Mouse (Mus musculus) limb, embryonic 14.5 days (tissue): ENCODE measurements around the gene Ppm1b. TPM values are rescaled to one million over a fixed set of nuclear protein-coding genes. Genes with fewer than 3 reads are reported as not detected.

Source experiments
- ATAC-seq: fragments of 200-750 bp; cut with Nextera tagmentation; 2 replicates; pipeline ENCODE4 v1.8.0; 2017; ENCODE audit warnings: low read depth, moderate number of reproducible peaks, moderate TSS enrichment; ENCODE audit not compliant: low FRiP score
- DNase-seq: peaks from one replicate; pipeline ENCODE4 v3.0.0-alpha.2; 2015; ENCODE audit warnings: low spot score
- H3K27ac ChIP-seq: fragments of 300-500 bp; sonication (generic); replicated peaks from 2 replicates; pipeline ENCODE4 v1.5.1; 2014; ENCODE audit warnings: low read depth, mild to moderate bottlenecking, low read length, moderate library complexity, mixed read lengths
- H3K27me3 ChIP-seq: fragments of 300-500 bp; sonication (generic); 2 replicates; pipeline ENCODE4 v1.6.1; 2014; ENCODE audit warnings: low read length, mixed read lengths; ENCODE audit not compliant: control insufficient read depth, insufficient read depth
- H3K36me3 ChIP-seq: fragments of 300-500 bp; sonication (generic); 2 replicates; pipeline ENCODE4 v1.6.1; 2014; ENCODE audit warnings: mild to moderate bottlenecking, low read length, moderate library complexity, mixed read lengths; ENCODE audit not compliant: control insufficient read depth, insufficient read depth
- H3K4me1 ChIP-seq: fragments of 300-500 bp; sonication (generic); 2 replicates; pipeline ENCODE4 v1.6.1; 2014; ENCODE audit warnings: antibody characterized with exemption, low read length, mixed read lengths; ENCODE audit not compliant: control insufficient read depth, insufficient read depth
- H3K4me2 ChIP-seq: fragments of 300-500 bp; sonication (generic); replicated peaks from 2 replicates; pipeline ENCODE4 v1.6.1; 2014; ENCODE audit warnings: low read depth, mild to moderate bottlenecking, low read length, moderate library complexity; ENCODE audit not compliant: severe bottlenecking
- H3K4me3 ChIP-seq: fragments of 300-500 bp; sonication (generic); replicated peaks from 2 replicates; pipeline ENCODE4 v1.5.1; 2014; ENCODE audit warnings: low read length
- H3K9ac ChIP-seq: fragments of 300-500 bp; sonication (generic); 2 replicates; pipeline ENCODE4 v1.6.1; 2014; ENCODE audit warnings: mild to moderate bottlenecking, low read depth, low read length, moderate library complexity; ENCODE audit not compliant: severe bottlenecking
- H3K9me3 ChIP-seq: fragments of 300-500 bp; sonication (generic); 2 replicates; pipeline ENCODE4 v1.6.1; 2016; ENCODE audit warnings: low read length; ENCODE audit not compliant: control insufficient read depth
- POLR2A ChIP-seq: fragments of 200-500 bp; IDR thresholded peaks from 2 replicates; pipeline ENCODE4 v1.8.0; 2012; ENCODE audit warnings: inconsistent platforms, mild to moderate bottlenecking, moderate library complexity, borderline replicate concordance; ENCODE audit not compliant: insufficient read depth, insufficient read length; ENCODE audit errors: extremely low read depth
- WGBS: fragments of 180-500 bp; shearing (Covaris S2); extraction: QIAGEN DNeasy Blood & Tissue Kit; methylation state at CpG from one replicate; pipeline ENCODE4 v1.1.7; 2014; 5-methylcytosine and 5-hydroxymethylcytosine counted together
- polyA plus RNA-seq, 2 experiments: library from polyadenylated mRNA; depleted of rRNA in 1 of 2; stranded (reverse) in 1 of 2; unstranded in 1 of 2; fragments of >200 nt; fragmentation: Nextera tagmentation in 1 of 2; extraction: Ambion mirVana in 1 of 2; gene quantifications; 2 replicates each; pipeline versions ENCODE4 v1.2.1 to v1.2.3; 2012 to 2014

The Ppm1b gene
- polyA plus RNA-seq, 2 experiments = 59.9 to 69.3 TPM

- no peak overlapping the region for H3K4me3 ChIP-seq
- H3K27me3 ChIP-seq = no peaks in the 10 kb centered on the region
- no peaks in the 10 kb centered on the region for H3K4me1 ChIP-seq
- H3K9ac ChIP-seq = no peak overlapping the region
- peaks cover 40% of the 10 kb centered on the region for H3K36me3 ChIP-seq
- no peak overlapping the region for H3K27ac ChIP-seq
- 91% methylated on average over 7 of the region's 7 CpGs for WGBS
- ATAC-seq (no peak), DNase-seq (no peak)
- TF ChIP-seq POLR2A = no peak
- H3K4me2 ChIP-seq = no peak overlapping the region
- no peaks in the 10 kb centered on the region for H3K9me3 ChIP-seq
Observed at GRCm38 (mm10) chr17:85063560-85063959, 107.0 kb downstream of the Ppm1b start.

- Histone ChIP-seq H3K27me3 (no peaks in the 10 kb centered on the region), H3K9ac (no peak overlapping the region), H3K4me2 (no peak overlapping the region), H3K4me3 (no peak overlapping the region), H3K36me3 (peaks cover 63% of the 10 kb centered on the region), H3K4me1 (no peaks in the 10 kb centered on the region), H3K27ac (no peak overlapping the region), H3K9me3 (no peaks in the 10 kb centered on the region)
- no peak for DNase-seq
- ATAC-seq = no peak
- WGBS = 94% methylated on average over 7 of the region's 7 CpGs
- TF ChIP-seq POLR2A = no peak
Observed at GRCm38 (mm10) chr17:85067331-85067730, 110.8 kb downstream of the Ppm1b start.

- TF ChIP-seq POLR2A = no peak
- Histone ChIP-seq H3K36me3 (peaks cover 49% of the 10 kb centered on the region), H3K9me3 (no peaks in the 10 kb centered on the region), H3K27me3 (no peaks in the 10 kb centered on the region), H3K4me2 (no peak overlapping the region), H3K4me1 (no peaks in the 10 kb centered on the region), H3K9ac (no peak overlapping the region), H3K4me3 (no peak overlapping the region), H3K27ac (no peak overlapping the region)
- ATAC-seq = no peak
- 45% methylated on average over 6 of the region's 6 CpGs for WGBS
- DNase-seq = no peak
Observed at GRCm38 (mm10) chr17:85070658-85071057, 114.1 kb downstream of the Ppm1b start.

DNA sequence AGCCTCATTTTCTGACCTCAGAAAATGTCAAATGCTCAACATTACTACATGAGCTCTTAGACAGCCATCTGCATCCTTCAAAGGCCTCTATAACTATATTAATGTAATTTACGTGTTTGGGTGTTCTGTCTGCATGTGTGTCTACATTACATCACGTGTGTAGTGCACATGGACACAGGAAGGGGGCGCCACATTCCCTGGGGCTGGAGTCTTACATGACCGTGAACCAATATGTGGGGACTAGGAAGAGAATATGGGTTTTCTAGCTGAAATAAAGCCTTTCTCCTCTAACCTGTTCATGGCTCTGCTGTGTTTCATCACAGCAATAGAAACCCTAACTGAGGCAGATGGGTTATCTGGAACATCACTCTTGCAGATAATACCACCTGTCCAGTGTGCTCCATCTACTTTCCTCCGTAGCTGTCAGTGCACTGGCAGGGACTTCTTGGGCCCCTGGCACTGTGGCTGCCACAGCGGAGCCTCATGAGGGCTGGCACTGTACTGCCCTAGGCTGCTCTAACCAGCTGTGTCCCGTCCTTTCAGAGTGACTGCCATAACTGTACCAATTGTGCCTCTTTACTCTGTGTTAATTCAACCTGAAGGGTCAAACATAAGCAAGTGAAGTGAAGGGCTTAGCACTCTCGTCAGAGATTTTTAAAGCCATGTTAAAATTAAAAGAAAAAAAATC, 114.7 kb downstream of the Ppm1b start:
- Histone ChIP-seq H3K27ac (no peak overlapping the region), H3K9ac (no peak overlapping the region), H3K4me2 (no peak overlapping the region), H3K36me3 (peaks cover 50% of the 10 kb centered on the region), H3K4me3 (no peak overlapping the region), H3K9me3 (no peaks in the 10 kb centered on the region), H3K4me1 (no peaks in the 10 kb centered on the region), H3K27me3 (no peaks in the 10 kb centered on the region)
- no peak for TF ChIP-seq POLR2A
- WGBS = 82% methylated on average over 8 of the region's 8 CpGs
- ATAC-seq (no peak), DNase-seq (no peak)

GRCm38 (mm10) chr17:85072383-85072782, 115.8 kb downstream of the Ppm1b start:
- no peak for TF ChIP-seq POLR2A
- no peak overlapping the region for H3K27ac ChIP-seq
- no peaks in the 10 kb centered on the region for H3K4me1 ChIP-seq
- no peaks in the 10 kb centered on the region for H3K9me3 ChIP-seq
- no peak overlapping the region for H3K4me2 ChIP-seq
- DNase-seq (no peak), ATAC-seq (no peak)
- peaks cover 42% of the 10 kb centered on the region for H3K36me3 ChIP-seq
- WGBS = 52% methylated on average over 11 of the region's 11 CpGs
- H3K4me3 ChIP-seq = no peak overlapping the region
- H3K9ac ChIP-seq = no peak overlapping the region
- H3K27me3 ChIP-seq = no peaks in the 10 kb centered on the region
